Mouse (Mus musculus) limb, embryonic 11.5 days (tissue): ENCODE data around the gene Gprc6a. TPM values are rescaled to one million over a fixed set of nuclear protein-coding genes. Genes with fewer than 3 reads are reported as not detected.
A peak's percentile ranks its signal among the peaks of the same experiment; 100 is the strongest.

Experiments
- ATAC-seq: fragments of 200-750 bp; cut with Nextera tagmentation; 2 replicates; pipeline ENCODE4 v1.8.0; 2017; ENCODE audit warnings: low read depth; ENCODE audit not compliant: insufficient number of reproducible peaks, low FRiP score, low TSS enrichment
- DNase-seq: peaks from one replicate; pipeline ENCODE4 v3.0.0-alpha.2; 2015; ENCODE audit warnings: low spot score
- H3K27ac ChIP-seq: fragments of 300-500 bp; sonication (generic); replicated peaks from 2 replicates; pipeline ENCODE4 v1.5.1; 2014; ENCODE audit warnings: low read depth, mild to moderate bottlenecking, low read length
- H3K27me3 ChIP-seq: fragments of 300-500 bp; sonication (generic); 2 replicates; pipeline ENCODE4 v1.6.1; 2014; ENCODE audit warnings: mild to moderate bottlenecking, low read length, mixed read lengths; ENCODE audit not compliant: control insufficient read depth, insufficient read depth
- H3K36me3 ChIP-seq: fragments of 300-500 bp; sonication (generic); 2 replicates; pipeline ENCODE4 v1.6.1; 2014; ENCODE audit warnings: mild to moderate bottlenecking, low read length, moderate library complexity, mixed read lengths; ENCODE audit not compliant: control insufficient read depth, insufficient read depth
- H3K4me1 ChIP-seq: fragments of 300-500 bp; sonication (generic); 2 replicates; pipeline ENCODE4 v1.6.1; 2014; ENCODE audit warnings: low read length, mixed read lengths; ENCODE audit not compliant: control insufficient read depth, insufficient read depth
- H3K4me2 ChIP-seq: fragments of 300-500 bp; sonication (generic); 2 replicates; pipeline ENCODE4 v1.6.1; 2014; ENCODE audit warnings: low read depth, mild to moderate bottlenecking, moderate library complexity; ENCODE audit not compliant: severe bottlenecking
- H3K4me3 ChIP-seq: fragments of 300-500 bp; sonication (generic); 2 replicates; pipeline ENCODE4 v1.5.1; 2014; ENCODE audit warnings: low read depth, low read length
- H3K9ac ChIP-seq: fragments of 300-500 bp; sonication (generic); 2 replicates; pipeline ENCODE4 v1.6.1; 2014; ENCODE audit warnings: mild to moderate bottlenecking, low read length
- H3K9me3 ChIP-seq: fragments of 300-500 bp; sonication (generic); 2 replicates; pipeline ENCODE4 v1.6.1; 2016; ENCODE audit warnings: low read length; ENCODE audit not compliant: control insufficient read depth
- WGBS: fragments of 180-500 bp; shearing (Covaris S2); extraction: QIAGEN DNeasy Blood & Tissue Kit; methylation state at CpG from one replicate; pipeline ENCODE4 v1.1.7; 2014; 5-methylcytosine and 5-hydroxymethylcytosine counted together
- polyA plus RNA-seq: library from polyadenylated mRNA; unstranded; fragments of >200 nt; fragmentation: Nextera tagmentation; extraction: Ambion mirVana; gene quantifications from 2 replicates; pipeline ENCODE4 v1.2.1, GENCODE M21; 2014

The Gprc6a gene
- polyA plus RNA-seq, 1 experiment from 2014 or later = not detected

DNA sequence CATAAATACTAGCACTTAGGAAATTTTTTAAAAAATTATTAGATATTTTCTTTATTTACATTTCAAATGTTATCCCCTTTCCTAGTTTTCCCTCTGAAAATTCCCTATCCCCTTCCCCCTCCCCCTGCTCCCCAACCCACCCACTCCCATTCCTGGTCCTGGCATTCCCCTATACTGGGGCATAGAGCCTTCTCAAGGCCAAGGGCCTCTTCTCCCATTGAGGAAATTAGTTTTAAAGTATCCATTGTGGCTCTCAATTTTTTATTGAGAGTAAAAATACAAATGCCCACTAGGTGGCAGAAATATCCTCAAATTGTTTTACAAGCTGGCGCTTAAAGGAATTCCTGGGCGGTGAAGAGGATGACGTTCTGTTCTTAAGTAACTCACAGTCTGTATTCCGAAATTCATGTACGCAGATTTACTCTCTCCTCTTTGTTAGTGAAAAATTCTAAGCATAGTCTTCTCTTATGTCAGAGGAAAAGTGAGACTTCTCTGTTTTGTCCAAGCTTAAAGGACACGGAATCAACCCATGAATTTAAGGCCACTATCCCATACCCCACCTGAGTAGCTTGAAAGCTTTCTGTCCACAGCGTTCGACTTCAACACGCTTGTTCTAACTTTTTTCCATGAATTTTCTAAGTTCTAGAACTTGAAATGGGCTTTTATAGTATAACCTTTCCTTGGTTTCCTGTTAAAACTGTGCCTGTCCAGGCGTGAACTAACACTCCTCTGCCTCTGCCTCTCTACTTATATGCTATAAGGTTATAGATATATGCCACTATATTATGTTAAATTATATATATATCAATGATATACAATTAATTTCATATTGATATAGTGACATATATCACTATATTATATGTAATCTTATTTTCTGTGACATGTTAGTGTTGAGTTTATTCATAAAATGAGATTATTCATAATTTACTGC lies 36.0 kb downstream of the Gprc6a start:
- no peak overlapping the region for H3K4me2 ChIP-seq
- H3K4me1 ChIP-seq = no peaks in the 10 kb centered on the region
- no peak for ATAC-seq
- no peak overlapping the region for H3K27ac ChIP-seq
- 49% methylated on average over 10 of the region's 10 CpGs for WGBS
- H3K9me3 ChIP-seq = no peaks in the 10 kb centered on the region
- no peaks in the 10 kb centered on the region for H3K27me3 ChIP-seq
- no peak for DNase-seq
- H3K36me3 ChIP-seq = no peaks in the 10 kb centered on the region
- no peak overlapping the region for H3K9ac ChIP-seq
- no peak overlapping the region for H3K4me3 ChIP-seq

DNA sequence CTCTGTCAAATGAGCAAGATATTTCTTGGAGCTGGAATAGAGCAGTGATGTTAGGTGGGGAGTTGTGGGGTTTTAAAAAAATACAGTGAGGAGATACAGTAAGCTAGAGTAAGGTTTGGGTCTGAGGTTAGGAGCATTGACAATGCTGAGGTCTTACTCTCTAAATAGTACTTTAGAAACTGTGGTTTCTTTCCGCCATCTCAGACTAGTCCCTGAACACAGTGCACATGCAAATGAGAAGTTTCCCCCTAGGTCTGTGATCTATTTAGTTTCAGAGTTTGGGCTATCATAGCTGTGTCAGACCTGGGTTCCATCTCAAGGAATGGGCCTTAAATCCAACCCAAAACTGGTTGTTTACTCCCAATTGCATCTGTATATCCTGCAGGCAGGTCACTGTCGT lies 39.7 kb downstream of the Gprc6a start:
- no peak for ATAC-seq
- Histone ChIP-seq H3K9ac (no peak overlapping the region), H3K36me3 (no peaks in the 10 kb centered on the region)

DNA sequence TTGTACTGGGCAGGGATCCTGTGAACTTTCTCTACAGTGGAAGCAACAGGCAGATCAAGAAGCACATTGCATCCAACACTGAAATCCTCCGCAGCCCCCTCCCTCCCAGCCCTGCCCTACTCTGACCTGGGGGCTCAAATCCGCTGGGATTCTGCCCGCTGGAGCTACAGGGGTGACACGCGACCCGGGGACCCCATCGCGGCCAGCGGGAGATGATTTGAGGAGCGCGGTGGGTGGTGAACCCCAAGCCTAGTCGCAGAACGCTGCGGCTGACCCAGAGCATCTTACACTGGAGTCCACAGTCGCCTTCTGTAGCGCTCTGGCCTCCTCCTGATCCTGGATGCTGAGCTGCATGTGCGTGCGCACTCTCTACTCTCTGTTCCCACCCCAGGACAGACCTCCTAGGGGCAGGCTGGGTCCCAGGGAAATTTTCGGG lies 41.1 kb downstream of the Gprc6a start, which contains the start of gene Fam162b:
TSS of gene Fam162b (minus strand) at position 379 of the 436 bp plus-strand sequence.
- DNase-seq = peak; percentile 26
- Histone ChIP-seq H3K4me3 (peak within 1 kb of the TSS; percentile 22), H3K4me2 (peak within 1 kb of the TSS; percentile 52; the same call in 1 of the 2 replicates), H3K27me3 (no peaks in the 10 kb centered on the region), H3K36me3 (no peaks in the 10 kb centered on the region), H3K4me1 (no peaks in the 10 kb centered on the region), H3K9me3 (no peaks in the 10 kb centered on the region), H3K9ac (peak within 1 kb of the TSS; percentile 34; the same call in 1 of the 2 replicates), H3K27ac (no peak within 1 kb of the TSS)
- 6% methylated on average over 15 of the region's 19 CpGs for WGBS
- ATAC-seq = peak; percentile 71; the same call in 1 of the 2 replicates

More for the DNA sequence above, 39.7 kb downstream of the Gprc6a start:
- Histone ChIP-seq H3K4me1 (no peaks in the 10 kb centered on the region), H3K9me3 (no peaks in the 10 kb centered on the region), H3K4me2 (no peak overlapping the region), H3K4me3 (no peak overlapping the region), H3K27me3 (no peaks in the 10 kb centered on the region), H3K27ac (no peak overlapping the region)
- DNase-seq = no peak
- 90% methylated on average over 2 of the region's 2 CpGs for WGBS

- H3K4me3 ChIP-seq = no peak overlapping the region
- no peaks in the 10 kb centered on the region for H3K9me3 ChIP-seq
- H3K4me2 ChIP-seq = no peak overlapping the region
- no peaks in the 10 kb centered on the region for H3K36me3 ChIP-seq
- DNase-seq (no peak), ATAC-seq (no peak)
- H3K27ac ChIP-seq = no peak overlapping the region
- no peaks in the 10 kb centered on the region for H3K27me3 ChIP-seq
- no peak overlapping the region for H3K9ac ChIP-seq
- H3K4me1 ChIP-seq = no peaks in the 10 kb centered on the region
These were observed 46.3 kb downstream of the Gprc6a start for GRCm38 (mm10) chr10:51584919-51585318.

GRCm38 (mm10) chr10:51584378-51584777 lies 46.9 kb downstream of the Gprc6a start:
- 86% methylated on average over 1 of the region's 1 CpGs for WGBS
- H3K36me3 ChIP-seq = no peaks in the 10 kb centered on the region
- H3K27me3 ChIP-seq = no peaks in the 10 kb centered on the region
- no peak overlapping the region for H3K9ac ChIP-seq
- ATAC-seq = no peak
- no peaks in the 10 kb centered on the region for H3K9me3 ChIP-seq
- H3K4me2 ChIP-seq = no peak overlapping the region
- no peak overlapping the region for H3K27ac ChIP-seq
- no peaks in the 10 kb centered on the region for H3K4me1 ChIP-seq
- H3K4me3 ChIP-seq = no peak overlapping the region
- no peak for DNase-seq

GRCm38 (mm10) chr10:51571225-51571996 lies 59.9 kb downstream of the Gprc6a start:
- Histone ChIP-seq H3K4me1 (no peaks in the 10 kb centered on the region), H3K9ac (no peak overlapping the region), H3K36me3 (no peaks in the 10 kb centered on the region), H3K4me2 (no peak overlapping the region), H3K4me3 (no peak overlapping the region), H3K27ac (no peak overlapping the region), H3K27me3 (no peaks in the 10 kb centered on the region), H3K9me3 (no peaks in the 10 kb centered on the region)
- no peak for ATAC-seq
- WGBS = 74% methylated on average over 9 of the region's 9 CpGs
- no peak for DNase-seq

Other genes starting within 250 kb of the Gprc6a start
- 0.79 TPM in 1 of 2 replicates, not detected in the other for gene Gm49339, start 150.8 kb downstream of the Gprc6a start, polyA plus RNA-seq
- not detected in 2 replicates for gene Lilr4b, start 150.8 kb downstream of the Gprc6a start, polyA plus RNA-seq
- gene Lilrb4a, start 140.5 kb downstream of the Gprc6a start, polyA plus RNA-seq = 0.36 and 0.37 TPM in 2 replicates
- gene Fam162b, start 40.9 kb downstream of the Gprc6a start, polyA plus RNA-seq = 0.43 TPM in 1 of 2 replicates, not detected in the other
- gene Rfx6, start 46.3 kb upstream of the Gprc6a start, polyA plus RNA-seq = not detected in 2 replicates